Mouse (Mus musculus): ENCODE data around the gene Abhd14b. TPM values are rescaled to one million over a fixed set of nuclear protein-coding genes. Genes with fewer than 3 reads are reported as not detected.
"Not testable (repeated sequence)": the region's sequence is repeated elsewhere in the genome, so short reads cannot be mapped to it uniquely, and the experiment has no call there.

Abhd14b gene
- polyA plus RNA-seq, 1 experiment from 2014 or later: 9.4 TPM

DNA sequence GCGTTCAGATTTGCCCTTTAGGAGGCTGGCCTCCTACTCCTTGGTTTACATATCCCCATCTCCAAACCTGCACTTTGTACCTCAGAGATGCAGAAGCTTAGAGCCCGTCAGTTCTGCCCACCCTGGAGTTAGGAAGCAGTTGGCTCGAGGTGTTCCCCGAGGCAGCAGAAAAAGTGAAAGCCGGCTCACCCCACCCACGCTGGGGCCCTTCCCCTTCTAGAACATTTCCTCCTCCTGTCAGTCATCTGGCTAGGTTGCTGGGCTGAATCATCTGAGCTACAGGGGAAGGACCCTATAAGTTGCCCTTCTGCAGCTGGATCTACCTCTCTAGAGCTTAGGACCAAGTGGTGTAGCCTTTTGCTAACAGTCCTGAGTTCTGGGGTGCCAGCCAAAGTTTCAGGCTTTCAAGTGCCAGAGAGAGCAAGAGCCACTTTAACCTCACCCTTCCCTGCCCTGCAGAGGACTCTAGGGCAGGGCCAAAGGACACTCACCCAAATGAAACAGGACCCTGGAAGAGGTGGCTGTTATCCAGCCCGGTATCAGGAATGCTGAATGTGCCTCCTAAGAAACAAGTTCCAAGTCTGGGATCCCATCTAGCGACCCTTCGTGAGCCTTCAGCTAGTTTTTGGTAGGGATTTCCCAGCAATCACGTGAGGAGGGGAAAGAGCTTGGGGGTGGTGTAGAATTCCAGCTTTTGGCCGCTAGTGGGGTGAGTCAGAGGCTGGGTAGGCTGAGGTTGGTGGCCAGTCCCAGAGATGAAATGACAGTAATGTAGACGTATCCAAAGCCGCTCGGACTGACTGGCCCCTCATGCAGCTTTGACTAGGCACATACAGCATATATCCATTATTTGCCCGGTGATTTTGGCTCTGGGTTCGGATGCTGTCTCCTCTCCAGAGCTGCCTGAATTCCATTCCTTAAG, 29.0 kb downstream of the Abhd14b start:
- DNase-seq (ENCODE audit: low spot score): peak; percentile 51

DNA sequence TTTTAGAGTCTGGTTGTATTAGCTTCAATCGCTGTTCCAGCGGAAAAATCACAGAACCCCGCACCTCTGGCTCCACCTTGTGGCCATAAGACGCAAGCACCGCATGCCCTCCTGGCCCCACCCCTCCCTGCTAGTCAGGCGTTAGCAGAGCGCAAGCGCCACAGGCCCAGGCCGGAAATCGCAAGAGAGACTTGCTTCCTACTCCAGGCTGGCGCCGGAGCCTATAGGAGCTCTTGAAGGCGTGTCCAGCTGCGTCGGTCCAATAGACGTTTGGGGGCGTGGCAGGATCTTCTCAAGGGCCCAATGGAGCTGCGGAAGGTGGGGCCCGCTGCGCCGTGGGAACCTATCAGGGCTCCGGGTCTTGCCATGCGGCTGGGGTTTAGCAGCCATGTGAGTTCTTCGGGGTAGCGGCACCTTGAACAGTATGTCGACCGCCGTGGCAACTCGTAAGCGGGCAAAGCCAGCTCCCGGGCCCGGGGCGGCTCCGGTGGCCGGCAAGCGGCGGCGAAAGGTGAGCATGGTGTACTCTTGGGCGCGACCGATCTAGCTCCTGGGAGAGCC, 29.7 kb downstream of the Abhd14b start, which contains the start of gene Parp3:
TSS of gene Parp3 (minus strand) at position 26 of the 561 bp plus-strand sequence.
- peak; percentile 100 for DNase-seq (ENCODE audit: low spot score)

DNA sequence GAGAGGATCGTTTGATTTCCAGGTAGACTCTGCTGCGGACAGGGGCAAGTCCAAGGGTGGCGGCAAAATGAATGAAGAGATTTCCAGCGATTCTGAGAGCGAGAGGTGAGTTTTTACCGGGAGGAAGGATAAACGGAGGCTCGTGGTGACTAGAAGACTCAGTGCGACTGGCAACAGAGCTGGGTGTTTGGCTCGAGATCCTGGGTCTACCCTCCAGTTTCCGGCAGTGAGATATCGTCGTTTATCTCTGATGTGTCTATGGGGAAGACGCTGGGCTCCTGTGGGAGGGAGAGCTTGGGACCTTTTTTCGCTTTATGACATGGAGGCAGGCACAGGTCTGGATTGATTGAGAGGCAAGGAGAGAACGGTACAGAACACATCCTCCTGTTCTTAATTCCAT, 30.4 kb downstream of the Abhd14b start:
- DNase-seq (ENCODE audit: low spot score): no peak

DNA sequence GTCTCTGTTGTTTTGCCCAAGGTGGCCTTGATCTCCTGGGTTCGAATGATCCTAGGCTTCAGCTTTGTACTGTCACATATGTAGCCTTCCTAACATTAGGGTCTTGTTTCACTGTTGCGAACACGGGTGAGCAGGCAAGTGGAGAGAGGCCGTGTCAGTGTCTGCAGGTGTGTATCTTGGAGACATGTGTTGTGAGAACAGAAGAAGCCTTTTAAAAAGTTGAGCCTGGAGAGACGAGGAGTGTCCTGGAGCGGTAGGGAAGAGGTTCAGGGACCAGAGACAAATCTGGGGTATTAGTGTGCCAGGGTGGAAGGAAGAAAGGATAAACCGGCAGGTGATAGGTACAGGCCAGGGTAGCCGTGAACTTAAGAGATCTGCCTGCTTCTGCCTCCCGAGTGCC, 30.8 kb downstream of the Abhd14b start:
- no peak for DNase-seq (ENCODE audit: low spot score)

DNA sequence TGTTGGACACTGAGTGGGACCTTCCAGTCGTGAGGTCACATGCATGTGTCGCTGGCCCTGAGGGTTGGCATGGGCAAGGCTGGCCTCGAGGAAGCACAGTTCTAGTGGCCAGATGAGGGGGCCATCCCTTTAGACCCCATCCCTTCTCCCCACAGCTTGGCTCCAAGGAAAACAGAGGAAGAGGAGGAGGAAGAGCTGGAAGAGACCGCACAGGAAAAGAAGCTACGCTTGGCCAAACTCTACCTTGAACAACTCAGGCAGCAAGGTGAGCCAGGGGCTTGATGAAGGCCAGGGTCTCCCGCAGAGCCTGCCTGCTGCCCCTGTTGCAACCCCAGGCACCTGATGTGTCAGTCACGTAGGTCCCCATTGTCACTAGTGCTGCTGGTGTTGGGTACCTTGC, 33.3 kb downstream of the Abhd14b start:
- DNase-seq (ENCODE audit: low spot score): no peak

DNA sequence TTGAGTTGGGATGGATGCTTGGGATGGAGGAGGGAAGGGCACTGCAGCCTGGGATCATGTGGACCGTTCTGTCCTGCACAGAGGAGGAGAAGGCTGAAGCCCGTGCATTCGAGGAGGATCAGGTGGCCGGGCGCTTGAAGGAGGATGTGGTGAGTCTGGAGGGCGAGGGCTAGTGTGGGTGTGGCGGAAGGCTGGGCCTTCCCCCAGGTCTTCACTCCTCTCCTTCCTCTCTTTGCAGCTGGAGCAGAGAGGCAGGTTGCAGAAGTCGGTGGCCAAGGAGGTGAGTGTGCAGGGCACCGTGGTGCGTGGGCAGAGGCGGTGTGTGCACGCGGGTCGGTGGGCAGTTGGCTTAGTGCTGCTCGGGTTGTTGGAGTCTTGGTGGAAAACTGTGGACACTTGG, 33.8 kb downstream of the Abhd14b start:
- DNase-seq (ENCODE audit: low spot score): no peak

DNA sequence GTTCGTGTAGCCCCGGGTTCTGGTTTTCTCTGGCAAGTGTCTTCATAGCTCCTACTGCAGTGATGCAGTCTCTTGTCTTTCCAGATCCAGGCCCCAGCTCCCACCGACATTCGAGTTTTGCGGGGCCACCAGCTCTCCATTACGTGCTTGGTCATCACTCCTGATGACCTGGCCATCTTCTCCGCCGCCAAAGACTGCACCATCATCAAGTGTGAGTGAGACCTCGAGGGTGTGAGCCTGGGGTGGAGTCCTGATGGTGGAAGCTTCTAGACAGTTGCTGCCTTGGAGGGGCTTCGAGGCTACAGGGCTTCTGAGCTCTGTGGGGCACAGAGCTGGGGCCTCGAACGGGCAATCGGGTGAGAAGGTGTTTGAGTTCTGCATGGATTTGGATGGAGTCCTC, 34.4 kb downstream of the Abhd14b start:
- no peak for DNase-seq (ENCODE audit: low spot score)

DNA sequence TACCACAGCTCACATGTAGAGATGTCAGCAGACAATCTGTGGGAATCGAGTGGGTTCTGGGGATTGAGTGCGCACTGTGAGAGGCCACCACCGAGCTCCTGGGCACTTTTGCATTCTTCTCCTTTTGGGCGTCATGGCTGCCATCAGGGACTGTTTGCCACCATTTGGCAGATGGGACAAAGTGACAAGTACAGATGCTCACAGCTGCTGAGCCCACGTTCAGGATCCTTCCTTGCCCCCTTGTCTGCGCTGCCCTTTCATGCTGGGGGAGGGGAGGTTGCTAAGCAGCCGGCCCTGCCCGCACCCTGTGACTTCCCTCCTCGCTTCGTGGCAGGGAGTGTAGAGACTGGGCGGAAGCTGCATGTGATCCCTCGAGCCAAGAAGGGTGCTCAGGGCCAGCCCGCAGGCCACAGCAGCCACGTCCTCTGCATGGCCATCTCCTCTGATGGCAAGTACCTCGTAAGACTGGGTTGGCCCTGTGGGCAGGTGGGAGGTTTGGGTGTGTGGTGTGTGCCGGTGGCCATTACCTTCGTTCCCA, 35.4 kb downstream of the Abhd14b start:
- no peak for DNase-seq (ENCODE audit: low spot score)

DNA sequence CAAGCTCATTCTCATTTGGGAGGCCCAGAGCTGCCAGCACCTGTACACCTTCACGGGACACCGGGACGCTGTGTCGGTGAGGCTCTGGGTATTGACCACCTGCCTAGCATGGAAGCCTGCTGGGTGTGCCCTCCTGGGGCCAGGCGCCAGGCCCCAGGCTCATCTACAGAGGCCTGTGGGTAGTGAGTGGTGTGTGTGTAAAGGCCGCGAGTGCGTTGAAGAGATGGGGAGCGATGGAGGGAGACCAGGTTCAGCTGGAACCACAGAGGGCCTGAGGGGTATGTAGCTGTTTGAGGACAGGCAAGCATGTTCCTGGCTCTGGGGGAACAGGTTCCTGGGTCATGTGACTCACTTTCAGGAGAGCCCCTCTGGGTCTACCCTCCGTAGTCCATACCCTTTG, 35.9 kb downstream of the Abhd14b start:
- DNase-seq (ENCODE audit: low spot score): no peak

DNA sequence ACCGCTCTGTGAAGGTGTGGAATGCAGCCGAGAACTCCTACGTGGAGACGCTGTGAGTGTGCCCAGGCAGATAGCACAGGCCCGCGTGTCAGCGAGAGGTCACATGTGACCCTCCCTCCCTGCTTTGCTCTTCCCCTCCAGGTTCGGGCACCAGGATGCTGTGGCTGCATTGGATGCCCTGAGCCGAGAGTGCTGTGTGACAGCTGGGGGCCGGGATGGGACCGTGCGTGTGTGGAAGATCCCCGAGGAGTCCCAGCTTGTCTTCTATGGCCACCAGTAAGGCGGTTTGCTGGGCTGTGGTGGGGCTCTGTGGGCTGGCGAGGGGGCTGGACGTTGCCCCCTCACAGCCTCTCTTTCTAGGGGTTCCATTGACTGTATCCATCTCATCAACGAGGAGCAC, 36.3 kb downstream of the Abhd14b start:
- no peak for DNase-seq (ENCODE audit: low spot score)

DNA sequence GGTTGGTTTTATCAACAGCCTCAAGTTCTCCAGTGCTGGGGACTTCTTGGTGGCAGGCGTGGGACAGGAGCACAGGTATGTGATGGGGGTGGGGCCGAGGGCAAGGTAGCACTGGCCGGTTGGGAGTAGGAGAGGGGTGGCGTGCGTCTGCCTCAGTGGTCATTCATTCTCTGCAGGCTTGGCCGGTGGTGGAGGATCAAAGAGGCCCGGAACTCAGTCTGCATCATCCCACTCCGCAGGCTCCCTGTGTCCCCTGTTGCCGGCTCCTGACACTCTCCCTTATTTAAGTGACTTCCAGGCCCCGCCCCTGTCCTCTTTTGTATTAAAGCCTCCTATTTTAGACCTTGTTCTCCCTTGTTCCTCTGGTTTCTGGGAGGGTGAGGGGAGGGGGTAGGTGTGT, 37.8 kb downstream of the Abhd14b start:
- no peak for DNase-seq (ENCODE audit: low spot score)

DNA sequence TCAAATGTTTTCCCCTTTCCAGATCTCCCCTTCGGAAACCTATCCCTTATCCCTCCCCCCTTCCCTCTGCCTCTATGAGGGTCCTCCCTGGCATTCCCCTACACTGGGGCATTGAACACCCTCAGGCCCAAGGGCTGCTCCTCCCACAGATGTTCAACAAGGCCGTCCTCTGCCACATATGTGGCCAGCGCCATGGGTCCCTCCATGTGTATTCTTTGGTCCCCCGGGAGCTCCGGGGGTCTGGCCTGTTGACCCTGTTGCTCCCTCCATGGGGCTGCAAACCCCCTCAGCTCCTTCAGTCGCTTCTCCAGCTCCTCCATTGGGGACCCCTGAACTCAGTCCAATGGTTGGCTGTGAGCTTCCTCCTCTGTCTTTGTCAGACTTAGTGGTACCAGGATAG, 40.3 kb downstream of the Abhd14b start:
- not testable (repeated sequence) for DNase-seq (ENCODE audit: low spot score)

DNA sequence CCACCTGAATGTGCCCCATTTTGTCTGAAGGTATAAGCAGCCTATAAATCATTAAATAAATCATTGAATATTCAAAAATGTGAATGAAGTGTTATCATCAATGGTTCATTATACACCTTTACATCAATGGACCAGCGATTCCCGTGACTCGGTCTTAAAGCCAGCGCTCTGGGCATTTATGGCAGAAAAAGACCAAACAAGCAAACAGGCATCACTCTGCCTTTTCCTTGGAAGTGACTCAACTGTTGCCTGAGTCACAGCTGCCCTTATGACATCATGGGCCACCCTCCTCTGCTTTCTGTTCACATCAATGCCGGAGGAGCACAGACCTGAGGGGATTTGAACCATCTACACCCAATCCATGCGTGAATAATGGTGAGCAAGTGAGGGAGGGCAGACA, 52.4 kb downstream of the Abhd14b start, which contains the start of gene Iqcf1:
TSS of gene Iqcf1 (plus strand) at position 301 of the 400 bp plus-strand sequence.
- DNase-seq (ENCODE audit: low spot score): no peak

DNA sequence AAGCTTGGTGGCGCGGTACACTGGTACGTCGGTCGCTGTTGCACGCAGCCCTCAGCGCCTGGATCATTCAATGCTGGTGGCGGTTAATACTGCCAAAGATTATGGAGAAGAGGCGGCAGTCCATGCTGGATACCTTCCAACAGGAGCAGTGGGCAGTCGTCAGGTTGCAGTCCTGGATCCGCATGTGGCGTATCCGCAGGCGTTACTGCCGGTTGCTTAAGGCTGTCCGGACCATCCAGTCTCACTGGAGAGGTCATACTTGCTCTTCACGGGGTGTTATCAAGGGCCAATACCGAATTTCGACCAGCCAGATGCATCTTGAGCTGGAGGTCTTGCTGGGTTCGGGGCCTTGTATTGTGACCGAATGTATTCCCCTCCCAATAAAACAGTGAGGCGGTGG, 54.6 kb downstream of the Abhd14b start:
- no peak for DNase-seq (ENCODE audit: low spot score)

Other genes with a start within 250 kb of the Abhd14b start
- 21.0 and 21.4 TPM in 2 replicates for gene Ppm1m, start 247.7 kb upstream of the Abhd14b start, polyA plus RNA-seq (2015; fragmentation: Nextera tagmentation; extraction: Ambion mirVana)
- 138 and 141 TPM in 2 replicates for gene Twf2, start 244.4 kb upstream of the Abhd14b start, polyA plus RNA-seq (2015; fragmentation: Nextera tagmentation; extraction: Ambion mirVana)
- gene Tlr9, start 224.9 kb upstream of the Abhd14b start, polyA plus RNA-seq (2015; fragmentation: Nextera tagmentation; extraction: Ambion mirVana): 0.12 and 0.30 TPM in 2 replicates
- gene Alas1, start 198.8 kb upstream of the Abhd14b start, polyA plus RNA-seq (2015; fragmentation: Nextera tagmentation; extraction: Ambion mirVana): 80.1 and 93.8 TPM in 2 replicates
- gene Poc1a, start 166.4 kb upstream of the Abhd14b start, polyA plus RNA-seq (2015; fragmentation: Nextera tagmentation; extraction: Ambion mirVana): 35.6 and 37.2 TPM in 2 replicates
- gene Dusp7, start 78.8 kb upstream of the Abhd14b start, polyA plus RNA-seq (2015; fragmentation: Nextera tagmentation; extraction: Ambion mirVana): 9.1 and 11.3 TPM in 2 replicates
- gene Rpl29, start 18.0 kb upstream of the Abhd14b start, polyA plus RNA-seq (2015; fragmentation: Nextera tagmentation; extraction: Ambion mirVana): 1,071 and 1,139 TPM in 2 replicates
- 17.4 and 18.3 TPM in 2 replicates for gene Acy1, start 9.1 kb upstream of the Abhd14b start, polyA plus RNA-seq (2015; fragmentation: Nextera tagmentation; extraction: Ambion mirVana)
- 15.7 and 19.6 TPM in 2 replicates for gene Abhd14a, start 219 bp downstream of the Abhd14b start, polyA plus RNA-seq (2015; fragmentation: Nextera tagmentation; extraction: Ambion mirVana)
- gene Pcbp4, start 5.8 kb downstream of the Abhd14b start, polyA plus RNA-seq (2015; fragmentation: Nextera tagmentation; extraction: Ambion mirVana): 12.6 and 16.3 TPM in 2 replicates
- gene Gpr62, start 18.5 kb downstream of the Abhd14b start, polyA plus RNA-seq (2015; fragmentation: Nextera tagmentation; extraction: Ambion mirVana): 0.17 and 0.20 TPM in 2 replicates
- 56.8 and 62.7 TPM in 2 replicates for gene Rrp9, start 28.5 kb downstream of the Abhd14b start, polyA plus RNA-seq (2015; fragmentation: Nextera tagmentation; extraction: Ambion mirVana)
- 18.0 and 22.3 TPM in 2 replicates for gene Parp3, start 29.5 kb downstream of the Abhd14b start, polyA plus RNA-seq (2015; fragmentation: Nextera tagmentation; extraction: Ambion mirVana)
- gene Iqcf1, start 52.5 kb downstream of the Abhd14b start, polyA plus RNA-seq (2015; fragmentation: Nextera tagmentation; extraction: Ambion mirVana): not detected in 2 replicates
- 0.26 and 0.27 TPM in 2 replicates for gene Iqcf5, start 67.1 kb downstream of the Abhd14b start, polyA plus RNA-seq (2015; fragmentation: Nextera tagmentation; extraction: Ambion mirVana)
- not detected in 2 replicates for gene Iqcf3, start 114.2 kb downstream of the Abhd14b start, polyA plus RNA-seq (2015; fragmentation: Nextera tagmentation; extraction: Ambion mirVana)
- gene Iqcf4, start 123.5 kb downstream of the Abhd14b start, polyA plus RNA-seq (2015; fragmentation: Nextera tagmentation; extraction: Ambion mirVana): not detected in 2 replicates
- gene Iqcf6, start 179.1 kb downstream of the Abhd14b start, polyA plus RNA-seq (2015; fragmentation: Nextera tagmentation; extraction: Ambion mirVana): not detected in 2 replicates
- 0.10 and 0.12 TPM in 2 replicates for gene Grm2, start 208.6 kb downstream of the Abhd14b start, polyA plus RNA-seq (2015; fragmentation: Nextera tagmentation; extraction: Ambion mirVana)
- gene Tex264, start 238.5 kb downstream of the Abhd14b start, polyA plus RNA-seq (2015; fragmentation: Nextera tagmentation; extraction: Ambion mirVana): 47.0 and 60.1 TPM in 2 replicates

Data from thymus, postnatal 0 days (tissue).